Mouse (Mus musculus): ENCODE measurements around the gene Gimap3. TPM values are rescaled to one million over a fixed set of nuclear protein-coding genes. Genes with fewer than 3 reads are reported as not detected.

The Gimap3 gene
- polyA plus RNA-seq, 1 experiment = not detected

DNA sequence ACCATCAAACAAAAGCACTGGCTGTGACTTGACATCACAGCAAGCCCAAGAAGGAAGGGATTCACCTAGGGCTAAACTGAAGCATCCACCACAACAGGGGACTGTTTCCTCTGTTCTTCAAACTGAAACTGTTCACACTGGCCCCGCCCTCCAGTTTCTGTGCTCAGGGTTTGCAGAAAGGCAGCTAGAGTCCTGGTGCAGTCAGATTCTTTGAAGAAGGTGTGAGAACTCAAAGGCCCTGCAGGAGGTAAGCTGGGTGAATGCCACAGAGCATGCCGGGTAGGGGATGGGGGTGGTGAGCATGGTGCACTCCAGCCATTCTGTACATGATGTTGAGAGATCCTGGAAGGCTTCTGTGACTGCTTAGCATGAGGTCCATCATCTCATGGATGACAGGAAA, 52.2 kb downstream of the Gimap3 start, which contains the start of the genes Gm28053 and Gimap7:
Gene Gm28053, plus strand, starts transcription at position 153 of the 400 bp plus-strand sequence.
Gene Gimap7, plus strand, starts transcription at position 167 of the 400 bp plus-strand sequence.
- Histone ChIP-seq H3K36me3 (ENCODE audit: control insufficient read depth, insufficient read depth, low read length, poor library complexity, severe bottlenecking) (no peaks in the 10 kb centered on the region), H3K27ac (ENCODE audit: insufficient read depth, low read length) (no peak within 1 kb of the TSS), H3K9ac (ENCODE audit: low read depth, poor library complexity, severe bottlenecking) (no peak within 1 kb of the TSS), H3K4me3 (ENCODE audit: low read depth, low read length) (no peak within 1 kb of the TSS), H3K9me3 (replicated peaks; ENCODE audit: control insufficient read depth, insufficient read depth, low read length, poor library complexity, severe bottlenecking) (no peaks in the 10 kb centered on the region), H3K4me1 (ENCODE audit: control insufficient read depth, insufficient read depth, low read length) (no peaks in the 10 kb centered on the region), H3K27me3 (ENCODE audit: control insufficient read depth, insufficient read depth, low read length, poor library complexity, severe bottlenecking) (no peaks in the 10 kb centered on the region)
- TF ChIP-seq CTCF (IDR thresholded peaks at IDR 0.05; ENCODE audit: low read depth, low read length) (no peak), POLR2A (IDR thresholded peaks at IDR 0.05; ENCODE audit: insufficient read depth, low read length) (no peak), EP300 (IDR thresholded peaks at IDR 0.05; ENCODE audit: insufficient read depth, low read depth, low read length) (no peak)

Other genes with a start within 250 kb of the Gimap3 start
- 16.9 and 20.3 TPM in 2 replicates for gene Atp6v0e2, start 233.2 kb downstream of the Gimap3 start, polyA plus RNA-seq (2011; ENCODE audit: insufficient read depth, insufficient read length, low read depth, missing spikeins)
- gene Lrrc61, start 216.1 kb downstream of the Gimap3 start, polyA plus RNA-seq (2011; ENCODE audit: insufficient read depth, insufficient read length, low read depth, missing spikeins) = 6.2 and 12.1 TPM in 2 replicates
- gene Rarres2, start 198.1 kb downstream of the Gimap3 start, polyA plus RNA-seq (2011; ENCODE audit: insufficient read depth, insufficient read length, low read depth, missing spikeins) = 0.90 TPM in 1 of 2 replicates, not detected in the other
- gene Gm45021, start 181.2 kb downstream of the Gimap3 start, polyA plus RNA-seq (2011; ENCODE audit: insufficient read depth, insufficient read length, low read depth, missing spikeins) = not detected in 2 replicates
- 12.5 and 13.3 TPM in 2 replicates for gene Repin1, start 177.0 kb downstream of the Gimap3 start, polyA plus RNA-seq (2011; ENCODE audit: insufficient read depth, insufficient read length, low read depth, missing spikeins)
- gene Gm44965, start 176.9 kb downstream of the Gimap3 start, polyA plus RNA-seq (2011; ENCODE audit: insufficient read depth, insufficient read length, low read depth, missing spikeins) = not detected in 2 replicates
- 3.2 and 6.0 TPM in 2 replicates for gene Zfp775, start 168.8 kb downstream of the Gimap3 start, polyA plus RNA-seq (2011; ENCODE audit: insufficient read depth, insufficient read length, low read depth, missing spikeins)
- 0.29 and 0.36 TPM in 2 replicates for gene AI854703, start 144.1 kb downstream of the Gimap3 start, polyA plus RNA-seq (2011; ENCODE audit: insufficient read depth, insufficient read length, low read depth, missing spikeins)
- 0.31 TPM in 1 of 2 replicates, not detected in the other for gene Gimap8, start 123.6 kb downstream of the Gimap3 start, polyA plus RNA-seq (2011; ENCODE audit: insufficient read depth, insufficient read length, low read depth, missing spikeins)
- gene Gimap9, start 94.7 kb downstream of the Gimap3 start, polyA plus RNA-seq (2011; ENCODE audit: insufficient read depth, insufficient read length, low read depth, missing spikeins) = 1.3 and 1.9 TPM in 2 replicates
- gene Gimap4, start 86.3 kb downstream of the Gimap3 start, polyA plus RNA-seq (2011; ENCODE audit: insufficient read depth, insufficient read length, low read depth, missing spikeins) = not detected in 2 replicates
- not detected in 2 replicates for gene Gimap6, start 62.6 kb downstream of the Gimap3 start, polyA plus RNA-seq (2011; ENCODE audit: insufficient read depth, insufficient read length, low read depth, missing spikeins)
- gene Gm28053, start 52.2 kb downstream of the Gimap3 start, polyA plus RNA-seq (2011; ENCODE audit: insufficient read depth, insufficient read length, low read depth, missing spikeins) = not detected in 2 replicates
- gene Gimap7, start 52.2 kb downstream of the Gimap3 start, polyA plus RNA-seq (2011; ENCODE audit: insufficient read depth, insufficient read length, low read depth, missing spikeins) = not detected in 2 replicates
- gene Gimap1, start 31.8 kb downstream of the Gimap3 start, polyA plus RNA-seq (2011; ENCODE audit: insufficient read depth, insufficient read length, low read depth, missing spikeins) = not detected in 2 replicates
- gene Gimap5, start 24.7 kb downstream of the Gimap3 start, polyA plus RNA-seq (2011; ENCODE audit: insufficient read depth, insufficient read length, low read depth, missing spikeins) = not detected in 2 replicates
- 13.5 and 15.5 TPM in 2 replicates for gene Tmem176a, start 70.1 kb upstream of the Gimap3 start, polyA plus RNA-seq (2011; ENCODE audit: insufficient read depth, insufficient read length, low read depth, missing spikeins)
- 7.1 and 7.2 TPM in 2 replicates for gene Tmem176b, start 70.6 kb upstream of the Gimap3 start, polyA plus RNA-seq (2011; ENCODE audit: insufficient read depth, insufficient read length, low read depth, missing spikeins)
- 0.24 and 0.30 TPM in 2 replicates for gene Aoc1, start 102.0 kb upstream of the Gimap3 start, polyA plus RNA-seq (2011; ENCODE audit: insufficient read depth, insufficient read length, low read depth, missing spikeins)
- not detected in 2 replicates for gene 1600015I10Rik, start 159.0 kb upstream of the Gimap3 start, polyA plus RNA-seq (2011; ENCODE audit: insufficient read depth, insufficient read length, low read depth, missing spikeins)
- not detected in 2 replicates for gene Doxl2, start 204.1 kb upstream of the Gimap3 start, polyA plus RNA-seq (2011; ENCODE audit: insufficient read depth, insufficient read length, low read depth, missing spikeins)
- not detected in 2 replicates for gene Svs1, start 216.0 kb upstream of the Gimap3 start, polyA plus RNA-seq (2011; ENCODE audit: insufficient read depth, insufficient read length, low read depth, missing spikeins)